Mouse (Mus musculus) liver, embryonic 13.5 days (tissue): ENCODE results near the gene Slc16a7. TPM values are rescaled to one million over a fixed set of nuclear protein-coding genes. Genes with fewer than 3 reads are reported as not detected.

ENCODE experiments used
- ATAC-seq: fragments of 200-750 bp; cut with Nextera tagmentation; 2 replicates; pipeline ENCODE4 v1.8.0; 2017; ENCODE audit warnings: low read depth, mild to moderate bottlenecking, moderate number of reproducible peaks, moderate library complexity
- DNase-seq: peaks from one replicate; pipeline ENCODE4 v3.0.0; 2022
- H3K27ac ChIP-seq: fragments of 300-500 bp; sonication (generic); 2 replicates; pipeline ENCODE4 v1.5.1; 2015; ENCODE audit warnings: moderate library complexity, mild to moderate bottlenecking, inconsistent platforms
- H3K27me3 ChIP-seq: fragments of 300-500 bp; sonication (generic); 2 replicates; pipeline ENCODE4 v1.6.1; 2015; ENCODE audit warnings: mild to moderate bottlenecking, inconsistent platforms
- H3K36me3 ChIP-seq: fragments of 300-500 bp; sonication (generic); 2 replicates; pipeline ENCODE4 v1.6.1; 2015; ENCODE audit warnings: mild to moderate bottlenecking, inconsistent platforms
- H3K4me1 ChIP-seq: fragments of 300-500 bp; sonication (generic); replicated peaks from 2 replicates; pipeline ENCODE4 v1.6.1; 2015; ENCODE audit warnings: inconsistent platforms
- H3K4me2 ChIP-seq: fragments of 300-500 bp; sonication (generic); 2 replicates; pipeline ENCODE4 v1.6.1; 2015; ENCODE audit warnings: inconsistent platforms, mild to moderate bottlenecking, moderate library complexity
- H3K4me3 ChIP-seq: fragments of 300-500 bp; sonication (generic); replicated peaks from 2 replicates; pipeline ENCODE4 v1.5.1; 2015; ENCODE audit warnings: mild to moderate bottlenecking, inconsistent platforms
- H3K9ac ChIP-seq: fragments of 300-500 bp; sonication (generic); 2 replicates; pipeline ENCODE4 v1.6.1; 2015; ENCODE audit warnings: mild to moderate bottlenecking, inconsistent platforms
- H3K9me3 ChIP-seq: fragments of 300-500 bp; sonication (generic); replicated peaks from 2 replicates; pipeline ENCODE4 v1.6.1; 2016; ENCODE audit warnings: inconsistent platforms
- WGBS: fragments of 180-500 bp; shearing (Covaris S2); methylation state at CpG from one replicate; pipeline ENCODE4 v1.1.7; 2015; ENCODE audit not compliant: insufficient replicate concordance; 5-methylcytosine and 5-hydroxymethylcytosine counted together
- polyA plus RNA-seq: library from polyadenylated mRNA; unstranded; fragments of >200 nt; fragmentation: Nextera tagmentation; extraction: Ambion mirVana; gene quantifications from 2 replicates; pipeline ENCODE4 v1.2.1, GENCODE M21; 2015

Gene Slc16a7
- polyA plus RNA-seq, 1 experiment from 2014 or later = 6.8 TPM

DNA sequence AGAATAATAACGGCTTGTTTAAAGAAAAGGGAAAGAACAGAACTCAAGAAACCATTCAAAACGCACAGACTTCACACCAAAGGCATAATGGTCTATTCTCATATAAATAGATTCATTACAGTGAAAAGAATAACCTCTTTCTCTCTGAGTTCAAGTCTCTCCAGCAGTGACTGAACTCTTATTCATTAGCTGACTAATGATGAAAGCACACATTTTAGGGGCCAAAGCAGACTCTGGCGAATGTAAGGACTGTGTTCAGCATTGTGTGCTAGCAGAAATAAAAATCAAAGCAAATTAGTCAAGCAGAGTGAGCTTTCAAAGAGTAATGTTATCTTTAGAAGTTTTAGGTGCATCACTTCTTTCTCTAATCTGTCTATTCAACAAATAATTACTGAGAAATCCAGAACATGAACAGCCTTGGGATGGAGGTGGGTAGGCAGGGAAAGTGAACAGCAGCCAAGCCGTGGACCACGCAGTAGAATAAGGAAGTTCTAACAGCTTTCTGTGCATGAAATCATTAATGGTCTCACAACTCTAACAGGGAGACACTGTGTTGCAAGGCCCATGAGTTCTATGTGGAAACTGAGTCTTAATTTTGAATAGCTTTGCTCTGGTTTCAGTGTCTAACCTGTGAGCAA, 214.1 kb downstream of the Slc16a7 start:
- no peak overlapping the region for H3K4me3 ChIP-seq
- H3K9me3 ChIP-seq = no peaks in the 10 kb centered on the region
- no peaks in the 10 kb centered on the region for H3K27me3 ChIP-seq
- H3K36me3 ChIP-seq = no peaks in the 10 kb centered on the region
- no peak overlapping the region for H3K9ac ChIP-seq
- WGBS = 67% methylated on average over 5 of the region's 5 CpGs
- ATAC-seq (no peak), DNase-seq (no peak)
- H3K27ac ChIP-seq = no peak overlapping the region
- H3K4me1 ChIP-seq = no peaks in the 10 kb centered on the region
- no peak overlapping the region for H3K4me2 ChIP-seq

DNA sequence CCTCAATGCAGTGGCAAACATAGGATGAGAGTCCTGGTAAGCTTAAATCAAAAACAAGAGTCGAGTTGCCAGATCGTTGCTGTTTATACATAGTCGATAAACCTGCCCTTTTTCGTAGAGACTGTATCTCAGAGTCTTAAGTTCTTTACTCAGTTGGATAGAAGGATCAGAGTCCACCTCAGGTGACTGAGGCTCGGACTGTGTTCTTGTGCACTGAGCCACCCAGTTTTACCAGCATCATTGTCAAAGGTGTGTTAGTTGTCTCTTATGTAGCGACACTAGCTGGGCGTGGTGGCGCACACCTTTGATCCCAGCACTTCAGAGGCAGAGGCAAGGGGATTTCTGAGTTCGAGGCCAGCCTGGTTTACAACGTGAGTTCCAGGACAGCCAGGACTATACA, 217.6 kb downstream of the Slc16a7 start:
- no peaks in the 10 kb centered on the region for H3K36me3 ChIP-seq
- DNase-seq (no peak), ATAC-seq (no peak)
- H3K9me3 ChIP-seq = no peaks in the 10 kb centered on the region
- no peak overlapping the region for H3K27ac ChIP-seq
- H3K4me2 ChIP-seq = no peak overlapping the region
- H3K9ac ChIP-seq = no peak overlapping the region
- H3K4me1 ChIP-seq = no peaks in the 10 kb centered on the region
- no peaks in the 10 kb centered on the region for H3K27me3 ChIP-seq
- WGBS = 74% methylated on average over 10 of the region's 10 CpGs
- no peak overlapping the region for H3K4me3 ChIP-seq

DNA sequence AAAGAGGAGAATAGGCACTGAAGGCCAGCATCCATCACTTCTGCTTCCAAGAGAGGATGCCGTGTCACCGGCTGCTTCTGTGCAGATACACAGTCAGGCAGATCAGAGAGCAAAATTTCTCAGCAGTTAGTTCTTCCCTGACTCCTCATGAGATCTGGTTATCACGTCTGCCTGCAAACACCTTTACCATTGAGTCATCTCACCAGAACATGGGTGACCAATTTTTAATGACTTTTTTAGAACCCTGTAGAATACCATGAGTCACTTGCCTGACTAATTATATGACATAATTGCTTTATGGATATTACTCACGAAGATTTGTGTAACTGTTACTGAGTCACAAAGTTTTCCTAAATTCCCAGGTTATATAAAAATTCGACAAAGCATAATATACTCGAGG, 218.1 kb downstream of the Slc16a7 start:
- no peak overlapping the region for H3K4me2 ChIP-seq
- no peak overlapping the region for H3K4me3 ChIP-seq
- ATAC-seq = no peak
- H3K9me3 ChIP-seq = no peaks in the 10 kb centered on the region
- H3K27ac ChIP-seq = no peak overlapping the region
- no peak overlapping the region for H3K9ac ChIP-seq
- H3K27me3 ChIP-seq = no peaks in the 10 kb centered on the region
- H3K4me1 ChIP-seq = no peaks in the 10 kb centered on the region
- no peaks in the 10 kb centered on the region for H3K36me3 ChIP-seq
- WGBS = 58% methylated on average over 6 of the region's 6 CpGs
- no peak for DNase-seq
